Mouse (Mus musculus) central nervous system, embryonic 11.5 days (tissue): ENCODE measurements around the gene Gm49355. TPM values are rescaled to one million over a fixed set of nuclear protein-coding genes. Genes with fewer than 3 reads are reported as not detected.

Experiments used
- polyA plus RNA-seq: library from polyadenylated mRNA; depleted of rRNA; stranded (reverse); fragments of >200 nt; gene quantifications from 2 replicates; pipeline ENCODE4 v1.2.3, GENCODE M21; 2012; rRNA removed

Gene Gm49355
- polyA plus RNA-seq, result 0.01 and 0.26 TPM in 2 replicates

DNA sequence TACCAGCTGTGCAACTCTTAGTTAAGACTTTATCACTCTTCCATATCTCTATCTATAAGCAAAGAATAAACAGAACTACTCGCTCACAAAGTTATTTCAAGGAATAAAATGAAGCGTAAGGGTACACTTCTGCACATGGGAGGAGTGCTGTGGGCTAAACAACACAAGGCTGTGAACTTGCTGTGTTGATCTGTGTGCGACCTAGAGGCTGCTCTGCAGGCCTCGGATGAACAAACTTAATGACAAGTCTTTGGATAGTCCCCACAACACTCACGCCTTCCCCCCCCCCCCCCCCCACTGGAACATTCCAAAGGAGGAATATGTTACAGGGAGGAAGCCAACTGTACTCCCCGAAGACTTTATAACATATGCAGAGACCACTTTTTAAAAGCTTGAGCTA lies at the start of gene Gm49355:
Gene Gm49355, plus strand, starts transcription at position 336 of the 400 bp plus-strand sequence.

DNA sequence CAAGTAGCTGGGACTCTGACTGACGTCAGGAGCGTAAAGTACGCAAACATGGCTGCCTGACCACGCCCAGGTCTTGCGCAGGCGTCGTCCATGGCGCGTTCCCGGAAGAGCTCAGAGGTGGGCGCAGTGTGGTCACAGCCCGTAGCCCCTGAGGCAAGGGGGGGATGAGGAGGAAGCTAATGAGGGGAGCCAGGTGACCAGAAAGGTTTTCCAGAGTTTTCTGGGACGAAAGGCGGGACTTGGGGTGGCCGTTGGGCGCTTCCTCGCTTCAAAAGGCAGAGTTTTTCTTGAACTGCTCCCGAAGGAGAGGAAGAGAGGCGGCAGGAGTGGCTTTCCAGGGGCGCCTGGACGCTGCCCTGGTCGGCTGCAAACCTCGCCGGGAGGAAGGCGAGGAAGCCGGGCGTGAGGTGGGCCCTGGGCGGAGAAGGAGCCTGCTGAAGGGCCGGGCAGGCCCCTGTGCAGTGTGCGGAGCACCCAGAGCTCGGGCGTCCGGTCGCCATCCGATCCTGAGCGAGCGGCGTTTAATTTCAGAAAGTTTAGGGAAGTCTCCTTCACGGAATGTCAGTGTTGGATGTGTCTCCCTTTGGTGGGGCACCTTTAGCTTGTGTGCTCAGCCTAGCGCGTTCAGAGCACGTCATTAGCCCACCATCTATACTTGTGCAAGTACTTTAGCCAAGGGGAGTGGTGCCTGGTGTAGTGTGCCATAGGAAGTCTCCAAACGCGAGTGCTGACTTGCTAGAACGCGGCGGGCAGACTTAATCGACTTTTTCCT lies 551 bp downstream of the Gm49355 start, which contains the start of gene 3830406C13Rik:
Gene 3830406C13Rik, plus strand, starts transcription at position 33 of the 772 bp plus-strand sequence.

DNA sequence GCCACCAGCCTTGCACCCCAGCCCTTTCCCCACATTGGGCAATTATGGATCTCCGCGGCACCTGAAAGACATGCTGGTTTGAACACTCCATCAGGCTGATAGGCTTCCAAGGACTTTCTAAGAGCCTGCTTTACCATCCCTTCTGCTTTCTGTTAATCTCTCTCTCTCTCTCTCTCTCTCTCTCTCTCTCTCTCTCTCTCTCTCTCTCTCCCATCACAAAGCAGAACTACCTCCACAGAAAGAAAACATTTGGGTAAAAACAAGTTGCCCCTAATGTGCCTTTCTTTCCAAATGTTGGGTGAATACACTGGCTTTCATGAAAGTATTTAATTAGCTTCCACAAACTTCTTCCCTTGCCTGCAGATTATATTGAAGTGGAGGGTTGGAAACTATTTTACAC lies 64.3 kb downstream of the Gm49355 start, which contains the start of gene Fezf2:
Gene Fezf2, minus strand, starts transcription at position 101 of the 400 bp plus-strand sequence.

Other genes with a start within 250 kb of the Gm49355 start
- 11.9 and 17.8 TPM in 2 replicates for gene 3830406C13Rik, start 197 bp downstream of the Gm49355 start, polyA plus RNA-seq
- 13.6 and 18.5 TPM in 2 replicates for gene Fezf2, start 64.2 kb downstream of the Gm49355 start, polyA plus RNA-seq